Mouse (Mus musculus) megakaryocyte, embryonic 14.5 days (primary cell): ENCODE measurements around the gene Cpvl.

Experiments used
- FLI1 ChIP-seq: IDR thresholded peaks from 2 replicates; pipeline ENCODE4 v1.6.1; 2012; ENCODE audit warnings: low read length, inconsistent platforms, mixed read lengths
- GATA1 ChIP-seq: IDR thresholded peaks from 3 replicates; pipeline ENCODE4 v1.6.1; 2012; ENCODE audit warnings: mixed read lengths, low read length, inconsistent platforms, borderline replicate concordance

DNA sequence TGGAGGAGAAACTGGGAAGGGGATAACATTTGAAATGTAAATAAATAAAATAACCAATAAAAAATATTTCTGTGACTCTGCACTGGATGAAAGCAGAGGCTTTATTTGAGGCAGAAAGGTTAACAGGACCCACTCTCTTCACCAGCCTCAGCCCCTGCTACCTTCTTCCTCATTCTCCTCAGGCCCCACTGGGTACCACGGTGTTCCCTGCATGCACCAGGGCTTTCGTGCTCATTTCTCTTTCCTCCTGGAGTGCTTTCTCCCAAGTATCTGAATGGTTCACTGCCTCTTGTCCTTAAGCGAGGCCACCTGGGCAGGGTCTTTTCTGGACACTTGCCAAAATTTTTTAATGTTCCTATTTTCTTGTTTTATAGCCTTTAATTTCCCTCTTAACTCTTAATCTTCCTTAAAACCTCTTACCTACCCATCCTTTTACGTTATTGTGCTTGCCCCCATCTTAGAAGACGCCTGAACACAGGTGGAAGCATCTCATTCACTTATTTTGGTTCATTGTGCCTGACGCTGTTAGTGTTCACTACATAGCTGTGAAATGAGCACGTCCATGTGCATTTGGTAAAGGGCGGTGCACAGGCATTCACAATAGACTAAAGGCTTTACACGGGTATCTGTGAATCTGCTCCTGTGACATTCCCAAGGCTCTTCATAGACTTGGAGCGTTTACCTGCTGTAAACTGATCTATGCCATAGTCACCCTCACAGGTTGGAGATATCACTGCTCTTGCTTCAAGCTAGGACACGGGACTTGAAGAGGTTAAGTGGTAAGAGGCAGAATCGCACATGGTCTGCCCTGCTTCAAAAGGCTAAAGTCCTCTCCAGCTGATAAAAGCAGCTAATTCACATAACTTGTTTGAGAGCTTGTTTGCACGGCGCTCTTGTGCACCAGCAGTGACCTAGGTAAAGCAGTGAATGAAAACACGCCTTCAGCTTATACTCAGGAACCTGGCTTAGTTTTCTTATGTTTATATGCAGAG lies 41.0 kb downstream of the Cpvl start:
- TF ChIP-seq GATA1 (no peak), FLI1 (no peak)
